Mouse (Mus musculus): ENCODE results near the gene Carmil1.

DNA sequence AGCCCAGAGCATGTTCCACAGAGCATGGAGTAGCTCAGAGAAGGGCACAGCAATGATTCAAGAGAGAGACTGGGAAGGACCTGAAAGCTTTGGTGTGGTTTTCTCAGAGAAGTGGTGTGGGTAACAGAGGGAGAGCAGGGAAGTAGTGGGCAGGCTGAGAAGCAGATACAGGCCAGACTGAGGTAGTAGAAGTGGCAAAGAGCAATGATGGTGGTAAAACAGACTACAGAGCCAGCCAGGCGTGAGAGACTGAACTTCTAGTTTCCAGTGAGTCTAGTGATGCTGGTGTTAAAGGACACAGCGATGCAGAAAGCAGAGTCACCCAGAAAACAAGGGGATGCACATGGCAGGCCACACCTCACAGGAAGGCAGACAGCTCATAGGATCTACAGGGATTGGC is 49.4 kb downstream of the Carmil1 start:
- TF ChIP-seq POLR2A (IDR thresholded peaks at IDR 0.05; ENCODE audit: insufficient read depth, low read depth, low read length) (no peak), CTCF (IDR thresholded peaks at IDR 0.05; ENCODE audit: insufficient read depth, low read depth, low read length) (no peak)

Data from olfactory bulb, adult 2 months (tissue).